Mouse (Mus musculus) spleen, adult 12 weeks (tissue): ENCODE measurements around the gene Ifnab.

Experiments
- DNase-seq: peaks from one replicate; pipeline ENCODE4 v3.0.0; 2022; ENCODE audit warnings: low spot score

The Ifnab gene

DNA sequence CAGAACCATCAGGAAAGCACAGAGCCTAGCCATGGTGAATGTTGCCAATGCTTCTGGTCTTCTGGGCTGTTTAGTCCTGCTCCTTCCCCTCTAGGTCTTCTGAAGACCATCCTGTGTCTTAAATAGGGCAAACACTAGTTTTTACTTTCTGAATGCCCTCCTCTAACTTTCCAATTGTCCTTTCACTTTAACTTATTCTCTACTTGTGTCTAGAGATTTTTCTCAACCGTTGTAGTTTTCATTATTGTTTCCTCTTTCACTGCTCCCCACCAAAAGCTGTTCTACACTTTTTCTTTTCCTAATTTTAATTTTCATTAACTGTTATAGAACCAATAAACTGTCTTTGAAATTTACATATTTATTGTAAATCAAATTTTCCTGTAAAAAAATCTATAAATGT is 14.3 kb downstream of the Ifnab start, which contains the start of gene Ifna16:
Ifna16 (minus strand) TSS at position 101 of the 400 bp plus-strand sequence.
- no peak for DNase-seq

DNA sequence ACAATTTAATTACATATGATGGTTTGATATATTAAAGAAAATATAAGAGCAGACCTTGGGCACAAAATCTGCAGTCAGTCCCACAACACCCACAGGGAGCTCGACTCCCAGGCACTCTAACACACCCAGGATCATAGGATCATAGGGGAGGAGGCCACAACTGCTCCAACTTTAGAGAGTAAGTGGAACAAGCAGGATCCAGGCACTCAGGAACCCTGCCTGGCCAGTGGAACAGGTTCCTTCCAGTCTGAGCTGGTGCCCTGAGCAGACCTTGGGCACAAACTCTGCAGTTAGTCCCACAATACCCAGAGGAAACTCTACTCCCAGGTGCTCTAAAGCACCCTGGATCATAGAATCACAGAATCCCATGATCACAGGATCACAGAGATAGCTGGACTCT is 35.7 kb downstream of the Ifnab start:
- no peak for DNase-seq

DNA sequence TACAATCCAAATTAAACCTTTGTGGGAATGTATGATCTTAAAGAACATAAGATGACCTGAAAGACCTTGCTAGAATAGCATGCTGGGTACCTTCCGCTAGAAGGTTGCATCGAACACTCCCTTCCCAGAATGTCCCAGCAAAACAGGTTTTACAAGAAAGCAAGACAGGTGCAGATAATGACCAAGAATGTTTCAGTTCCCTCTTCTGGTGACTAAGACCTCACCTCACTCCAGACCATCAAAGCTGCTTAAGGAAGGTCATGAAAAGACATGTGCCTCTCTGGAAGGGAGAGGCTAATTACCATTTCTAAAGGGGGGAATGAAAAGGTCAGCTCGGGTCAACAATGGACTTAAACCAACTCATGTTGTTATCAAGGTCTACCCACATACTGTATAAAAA is 37.5 kb downstream of the Ifnab start:
- DNase-seq = no peak

DNA sequence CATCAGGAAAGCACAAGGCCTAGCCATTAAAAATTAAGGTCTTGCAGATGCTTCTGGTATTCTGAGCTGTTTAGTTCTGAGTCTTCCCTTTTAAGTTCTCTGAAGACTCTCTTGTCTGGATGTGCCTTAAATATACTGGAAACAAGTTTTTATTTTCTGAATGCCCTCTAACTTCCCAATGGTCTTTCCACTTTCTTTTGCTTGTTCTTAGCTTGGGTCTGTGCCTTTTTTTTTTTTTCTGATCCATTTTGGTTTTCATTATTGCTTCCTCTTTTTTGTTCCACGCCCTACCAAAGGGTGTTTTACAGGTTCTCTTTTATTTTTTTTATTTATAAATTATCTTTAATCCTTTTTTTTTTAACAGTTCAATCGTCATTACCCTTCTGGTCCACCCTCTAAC is 46.8 kb downstream of the Ifnab start, which contains the start of gene Ifna13:
Ifna13 (minus strand) TSS at position 101 of the 400 bp plus-strand sequence.
- no peak for DNase-seq

DNA sequence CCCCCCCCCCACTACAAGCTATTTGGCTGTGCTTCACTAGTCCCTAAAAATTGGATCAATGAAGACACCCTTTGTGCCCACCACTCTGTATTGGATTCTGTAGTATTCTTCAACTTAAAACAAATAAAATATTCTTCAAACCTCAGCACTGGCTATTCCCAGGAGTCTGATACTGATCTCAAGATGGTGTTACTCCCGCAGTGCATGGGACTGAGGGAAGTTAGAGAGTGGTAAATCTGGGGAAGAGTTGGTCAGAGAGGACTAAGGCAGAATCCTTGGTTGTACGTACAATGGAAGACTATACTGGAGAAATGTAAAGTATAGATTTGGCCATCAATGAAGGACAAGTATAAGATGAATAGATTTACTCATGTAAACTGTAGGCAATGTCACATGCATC is 48.6 kb downstream of the Ifnab start:
- DNase-seq = no peak

DNA sequence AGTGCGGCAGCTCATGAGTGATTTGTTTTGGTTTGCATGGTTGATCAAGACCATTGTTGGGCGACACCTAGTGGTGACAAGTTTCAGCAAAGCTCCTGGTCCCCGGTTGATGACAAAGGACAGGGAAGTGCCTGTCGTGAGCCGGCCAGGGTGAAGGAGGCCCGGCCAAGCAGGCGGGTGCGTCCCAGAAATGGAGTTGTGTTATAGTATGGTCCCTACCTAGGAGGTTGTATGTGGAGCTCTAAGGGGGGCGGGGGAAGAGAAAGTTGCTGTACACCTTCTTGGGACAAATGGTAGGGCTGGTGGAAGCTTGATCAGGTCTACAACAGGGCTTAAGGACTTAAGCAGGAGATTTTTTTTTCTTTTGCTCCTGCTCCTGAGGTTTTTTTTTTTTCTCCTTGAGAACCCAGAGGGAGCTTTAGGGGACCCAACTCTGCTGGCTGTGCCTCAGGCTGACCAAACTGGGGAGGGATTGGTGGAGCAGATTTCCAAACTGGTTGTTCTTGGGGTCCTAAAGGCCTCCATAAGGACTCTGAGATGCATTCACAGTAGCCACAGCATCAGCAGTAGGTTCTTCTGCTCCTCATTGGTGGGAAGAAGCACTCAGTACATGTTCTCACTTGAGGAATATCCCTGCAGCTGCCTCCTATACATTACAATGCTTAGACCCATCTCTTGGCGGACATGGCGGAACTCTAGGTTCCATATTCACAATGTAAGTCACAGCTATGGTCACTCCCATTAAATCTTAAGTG is 49.9 kb downstream of the Ifnab start:
- DNase-seq = peak; percentile 74

DNA sequence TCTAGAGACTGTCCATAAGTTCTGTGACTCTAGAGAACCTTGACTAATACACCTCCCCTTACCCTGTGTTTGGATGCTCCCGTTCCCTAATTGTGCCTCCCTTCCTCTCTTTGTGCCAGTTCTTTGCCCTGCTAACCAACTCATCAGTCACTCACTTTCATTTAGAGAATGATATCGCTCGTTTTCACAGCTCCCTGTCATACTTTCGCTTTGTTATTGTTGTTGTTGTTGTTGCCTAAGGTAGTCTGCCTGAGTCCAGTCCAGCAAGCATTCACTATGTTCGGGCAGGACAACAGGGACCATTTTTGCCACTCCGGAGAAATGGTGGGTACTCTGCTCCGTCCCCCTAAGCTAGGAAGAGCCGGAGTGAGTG is 50.5 kb downstream of the Ifnab start:
- DNase-seq = no peak
